Mouse (Mus musculus) leukemia stem cell, adult 10-12 weeks (primary cell): ENCODE results near the gene Zbtb40. TPM values are rescaled to one million over a fixed set of nuclear protein-coding genes. Genes with fewer than 3 reads are reported as not detected.

Experiments
- polyA plus RNA-seq: library from polyadenylated mRNA; stranded (reverse); fragments of >175 nt; gene quantifications from 2 replicates; pipeline ENCODE4 v1.2.3, GENCODE M21; 2012; ENCODE audit warnings: low replicate concordance

The Zbtb40 gene
- 6.6 and 19.0 TPM in 2 replicates for polyA plus RNA-seq

GRCm38 (mm10) chr4:137048550-137049032 lies at the start of gene Zbtb40:
TSS of gene Zbtb40 (minus strand) at chr4:137048801.

GRCm38 (mm10) chr4:136956751-136957446 lies 91.7 kb downstream of the Zbtb40 start, which contains the start of gene Epha8:
TSS of gene Epha8 (minus strand) at chr4:136956816.

Other genes with a start within 250 kb of the Zbtb40 start
- gene Ephb2, start 212.8 kb downstream of the Zbtb40 start, polyA plus RNA-seq, result 0.03 and 0.39 TPM in 2 replicates
- gene C1qb, start 162.6 kb downstream of the Zbtb40 start, polyA plus RNA-seq, result 220 and 304 TPM in 2 replicates
- gene C1qc, start 155.7 kb downstream of the Zbtb40 start, polyA plus RNA-seq, result 381 and 662 TPM in 2 replicates
- gene C1qa, start 150.0 kb downstream of the Zbtb40 start, polyA plus RNA-seq, result 246 and 291 TPM in 2 replicates
- 0.63 and 0.67 TPM in 2 replicates for gene Epha8, start 92.0 kb downstream of the Zbtb40 start, polyA plus RNA-seq
- not detected in 2 replicates for gene Wnt4, start 228.7 kb upstream of the Zbtb40 start, polyA plus RNA-seq